Mouse (Mus musculus) ES-Bruce4 (cell line): ENCODE data around the gene Slc4a3.

Experiments used
- CTCF ChIP-seq: IDR thresholded peaks from one replicate; pipeline ENCODE4 v1.8.1; 2011; ENCODE audit warnings: low read depth, low read length
- EP300 ChIP-seq: IDR thresholded peaks from 2 replicates; pipeline ENCODE4 v1.6.1; 2011; ENCODE audit warnings: low read depth, low read length; ENCODE audit not compliant: insufficient read depth
- POLR2A ChIP-seq: IDR thresholded peaks from one replicate; pipeline ENCODE4 v1.8.1; 2011; ENCODE audit warnings: low read length; ENCODE audit not compliant: insufficient read depth

GRCm38 (mm10) chr1:75572776-75573175 lies 26.7 kb downstream of the Slc4a3 start:
- TF ChIP-seq POLR2A = no peak
- no peak for TF ChIP-seq CTCF
- no peak for TF ChIP-seq EP300
